Mouse (Mus musculus): ENCODE data around the gene Dcbld2. TPM values are rescaled to one million over a fixed set of nuclear protein-coding genes. Genes with fewer than 3 reads are reported as not detected.

Gene Dcbld2
- polyA plus RNA-seq, 1 experiment from 2014 or later: 4.4 TPM

GRCm38 (mm10) chr16:58497886-58498713 lies 89.9 kb downstream of the Dcbld2 start:
- no peak for ATAC-seq
- no peaks in the 10 kb centered on the region for H3K9me3 ChIP-seq (ENCODE audit: control insufficient read depth, low read length)
- no peaks in the 10 kb centered on the region for H3K36me3 ChIP-seq (ENCODE audit: control insufficient read depth, insufficient read depth)
- H3K4me2 ChIP-seq (ENCODE audit: low read length): no peak overlapping the region
- 80% methylated on average over 9 of the region's 9 CpGs for WGBS
- H3K4me3 ChIP-seq (replicated peaks; ENCODE audit: low read length): no peak overlapping the region
- H3K27me3 ChIP-seq (replicated peaks; ENCODE audit: control insufficient read depth, insufficient read depth, low read length): no peaks in the 10 kb centered on the region
- 0 out of 2 replicates have a peak, but pooled peaks cover 4% of the 10 kb centered on the region for H3K4me1 ChIP-seq (replicated peaks; ENCODE audit: control insufficient read depth, insufficient read depth, low read length)
- H3K9ac ChIP-seq (replicated peaks; ENCODE audit: low read depth, low read length): no peak overlapping the region
- H3K27ac ChIP-seq (ENCODE audit: low read length): no peak overlapping the region

GRCm38 (mm10) chr16:58499172-58499584 lies 90.9 kb downstream of the Dcbld2 start:
- WGBS: 44% methylated on average over 1 of the region's 1 CpGs
- H3K27ac ChIP-seq (ENCODE audit: low read length): no peak overlapping the region

GRCm38 (mm10) chr16:58499650-58500049 lies 91.4 kb downstream of the Dcbld2 start:
- H3K4me1 ChIP-seq (replicated peaks; ENCODE audit: control insufficient read depth, insufficient read depth, low read length): 0 out of 2 replicates have a peak, but pooled peaks cover 4% of the 10 kb centered on the region
- H3K36me3 ChIP-seq (ENCODE audit: control insufficient read depth, insufficient read depth): no peaks in the 10 kb centered on the region
- no peak overlapping the region for H3K4me3 ChIP-seq (replicated peaks; ENCODE audit: low read length)
- H3K9me3 ChIP-seq (ENCODE audit: control insufficient read depth, low read length): no peaks in the 10 kb centered on the region
- H3K27ac ChIP-seq (ENCODE audit: low read length): no peak overlapping the region
- ATAC-seq: no peak
- 40% methylated on average over 5 of the region's 5 CpGs for WGBS
- H3K9ac ChIP-seq (replicated peaks; ENCODE audit: low read depth, low read length): no peak overlapping the region
- no peak overlapping the region for H3K4me2 ChIP-seq (ENCODE audit: low read length)
- no peaks in the 10 kb centered on the region for H3K27me3 ChIP-seq (replicated peaks; ENCODE audit: control insufficient read depth, insufficient read depth, low read length)

More at GRCm38 (mm10) chr16:58499172-58499584, 90.9 kb downstream of the Dcbld2 start:
- no peak overlapping the region for H3K4me2 ChIP-seq (ENCODE audit: low read length)
- H3K9me3 ChIP-seq (ENCODE audit: control insufficient read depth, low read length): no peaks in the 10 kb centered on the region
- no peak overlapping the region for H3K9ac ChIP-seq (replicated peaks; ENCODE audit: low read depth, low read length)
- peak; percentile 66; the same call in 1 of the 2 replicates for ATAC-seq
- no peaks in the 10 kb centered on the region for H3K27me3 ChIP-seq (replicated peaks; ENCODE audit: control insufficient read depth, insufficient read depth, low read length)
- H3K4me1 ChIP-seq (replicated peaks; ENCODE audit: control insufficient read depth, insufficient read depth, low read length): 0 out of 2 replicates have a peak, but pooled peaks cover 4% of the 10 kb centered on the region
- H3K36me3 ChIP-seq (ENCODE audit: control insufficient read depth, insufficient read depth): no peaks in the 10 kb centered on the region
- H3K4me3 ChIP-seq (replicated peaks; ENCODE audit: low read length): no peak overlapping the region

- WGBS: 27% methylated on average over 6 of the region's 6 CpGs
These were observed 93.6 kb downstream of the Dcbld2 start for GRCm38 (mm10) chr16:58501760-58502301.

GRCm38 (mm10) chr16:58502566-58502965 lies 94.3 kb downstream of the Dcbld2 start:
- H3K36me3 ChIP-seq (ENCODE audit: control insufficient read depth, insufficient read depth): no peaks in the 10 kb centered on the region
- H3K4me3 ChIP-seq (replicated peaks; ENCODE audit: low read length): no peak overlapping the region
- no peak for ATAC-seq
- WGBS: 73% methylated on average over 6 of the region's 6 CpGs
- H3K4me2 ChIP-seq (ENCODE audit: low read length): no peak overlapping the region
- no peak overlapping the region for H3K9ac ChIP-seq (replicated peaks; ENCODE audit: low read depth, low read length)
- H3K27ac ChIP-seq (ENCODE audit: low read length): no peak overlapping the region
- H3K27me3 ChIP-seq (replicated peaks; ENCODE audit: control insufficient read depth, insufficient read depth, low read length): no peaks in the 10 kb centered on the region
- no peaks in the 10 kb centered on the region for H3K9me3 ChIP-seq (ENCODE audit: control insufficient read depth, low read length)
- 0 out of 2 replicates have a peak, but pooled peaks cover 7% of the 10 kb centered on the region for H3K4me1 ChIP-seq (replicated peaks; ENCODE audit: control insufficient read depth, insufficient read depth, low read length)

More at GRCm38 (mm10) chr16:58501760-58502301, 93.6 kb downstream of the Dcbld2 start:
- Histone ChIP-seq H3K4me2 (ENCODE audit: low read length) (no peak overlapping the region), H3K27me3 (replicated peaks; ENCODE audit: control insufficient read depth, insufficient read depth, low read length) (no peaks in the 10 kb centered on the region), H3K4me3 (replicated peaks; ENCODE audit: low read length) (no peak overlapping the region), H3K9me3 (ENCODE audit: control insufficient read depth, low read length) (no peaks in the 10 kb centered on the region), H3K4me1 (replicated peaks; ENCODE audit: control insufficient read depth, insufficient read depth, low read length) (0 out of 2 replicates have a peak, but pooled peaks cover 4% of the 10 kb centered on the region), H3K36me3 (ENCODE audit: control insufficient read depth, insufficient read depth) (no peaks in the 10 kb centered on the region), H3K9ac (replicated peaks; ENCODE audit: low read depth, low read length) (no peak overlapping the region), H3K27ac (ENCODE audit: low read length) (no peak overlapping the region)
- ATAC-seq: no peak

- no peak for ATAC-seq
These were observed 96.7 kb downstream of the Dcbld2 start for GRCm38 (mm10) chr16:58504945-58505344.

GRCm38 (mm10) chr16:58512181-58512761 lies 104.0 kb downstream of the Dcbld2 start:
- H3K4me2 ChIP-seq (ENCODE audit: low read length): no peak overlapping the region
- H3K9me3 ChIP-seq (ENCODE audit: control insufficient read depth, low read length): no peaks in the 10 kb centered on the region
- peaks cover 5% of the 10 kb centered on the region; the same call in 1 of the 2 replicates for H3K4me1 ChIP-seq (replicated peaks; ENCODE audit: control insufficient read depth, insufficient read depth, low read length)
- H3K27me3 ChIP-seq (replicated peaks; ENCODE audit: control insufficient read depth, insufficient read depth, low read length): no peaks in the 10 kb centered on the region
- no peak overlapping the region for H3K4me3 ChIP-seq (replicated peaks; ENCODE audit: low read length)
- no peak overlapping the region for H3K9ac ChIP-seq (replicated peaks; ENCODE audit: low read depth, low read length)
- peak; percentile 49; the same call in 1 of the 2 replicates for ATAC-seq
- H3K36me3 ChIP-seq (ENCODE audit: control insufficient read depth, insufficient read depth): no peaks in the 10 kb centered on the region
- H3K27ac ChIP-seq (ENCODE audit: low read length): no peak overlapping the region
- WGBS: 19% methylated on average over 9 of the region's 9 CpGs

More at GRCm38 (mm10) chr16:58504945-58505344, 96.7 kb downstream of the Dcbld2 start:
- Histone ChIP-seq H3K36me3 (ENCODE audit: control insufficient read depth, insufficient read depth) (no peaks in the 10 kb centered on the region), H3K27me3 (replicated peaks; ENCODE audit: control insufficient read depth, insufficient read depth, low read length) (no peaks in the 10 kb centered on the region), H3K4me3 (replicated peaks; ENCODE audit: low read length) (no peak overlapping the region), H3K4me2 (ENCODE audit: low read length) (no peak overlapping the region), H3K9ac (replicated peaks; ENCODE audit: low read depth, low read length) (no peak overlapping the region), H3K9me3 (ENCODE audit: control insufficient read depth, low read length) (no peaks in the 10 kb centered on the region), H3K27ac (ENCODE audit: low read length) (no peak overlapping the region), H3K4me1 (replicated peaks; ENCODE audit: control insufficient read depth, insufficient read depth, low read length) (0 out of 2 replicates have a peak, but pooled peaks cover 5% of the 10 kb centered on the region)

- no peaks in the 10 kb centered on the region for H3K9me3 ChIP-seq (ENCODE audit: control insufficient read depth, low read length)
These were observed 104.6 kb downstream of the Dcbld2 start for GRCm38 (mm10) chr16:58512887-58513286.

GRCm38 (mm10) chr16:58513755-58514154 lies 105.5 kb downstream of the Dcbld2 start:
- H3K36me3 ChIP-seq (ENCODE audit: control insufficient read depth, insufficient read depth): no peaks in the 10 kb centered on the region
- H3K4me1 ChIP-seq (replicated peaks; ENCODE audit: control insufficient read depth, insufficient read depth, low read length): peaks cover 3% of the 10 kb centered on the region; the same call in 1 of the 2 replicates
- H3K4me3 ChIP-seq (replicated peaks; ENCODE audit: low read length): no peak overlapping the region
- ATAC-seq: no peak
- H3K9me3 ChIP-seq (ENCODE audit: control insufficient read depth, low read length): no peaks in the 10 kb centered on the region
- 59% methylated on average over 6 of the region's 6 CpGs for WGBS
- H3K9ac ChIP-seq (replicated peaks; ENCODE audit: low read depth, low read length): no peak overlapping the region
- no peaks in the 10 kb centered on the region for H3K27me3 ChIP-seq (replicated peaks; ENCODE audit: control insufficient read depth, insufficient read depth, low read length)
- no peak overlapping the region for H3K27ac ChIP-seq (ENCODE audit: low read length)
- no peak overlapping the region for H3K4me2 ChIP-seq (ENCODE audit: low read length)

More at GRCm38 (mm10) chr16:58512887-58513286, 104.6 kb downstream of the Dcbld2 start:
- no peaks in the 10 kb centered on the region for H3K27me3 ChIP-seq (replicated peaks; ENCODE audit: control insufficient read depth, insufficient read depth, low read length)
- H3K27ac ChIP-seq (ENCODE audit: low read length): no peak overlapping the region
- no peak overlapping the region for H3K9ac ChIP-seq (replicated peaks; ENCODE audit: low read depth, low read length)
- H3K4me3 ChIP-seq (replicated peaks; ENCODE audit: low read length): no peak overlapping the region
- 17% methylated on average over 3 of the region's 3 CpGs for WGBS
- H3K36me3 ChIP-seq (ENCODE audit: control insufficient read depth, insufficient read depth): no peaks in the 10 kb centered on the region
- H3K4me1 ChIP-seq (replicated peaks; ENCODE audit: control insufficient read depth, insufficient read depth, low read length): peaks cover 3% of the 10 kb centered on the region; the same call in 1 of the 2 replicates
- ATAC-seq: peak; percentile 65
- H3K4me2 ChIP-seq (ENCODE audit: low read length): no peak overlapping the region

Measured in forebrain, embryonic 16.5 days (tissue).